13 mouse cellular contexts compared by ENCODE assay signal in genomic region chr13:43807272-43807675, GRCm38 (mm10). TPM values are rescaled to one million over a fixed set of nuclear protein-coding genes. Genes with fewer than 3 reads are reported as not detected.
DNase-seq lines count a peak whose midpoint lies in the region; ATAC-seq lines count a peak whose summit lies in the region.
"Had no signal": no experiment of that assay in that cellular context is flagged by ENCODE, and none has a peak within 500 bp of the region (broad histone marks: within the 10 kb centered on the region; RNA-seq: fewer than 3 reads in every experiment).

No protein-coding gene starts in this region.

- H3K27ac ChIP-seq in hindbrain, embryonic 11.5 days (ENCODE audit: low read depth, low read length): peak overlapping the region; percentile 37; the same call in 1 of the 2 replicates
- H3K27ac ChIP-seq in intestine, embryonic 15.5 days: no peak overlapping the region
- H3K27ac ChIP-seq: left cerebral cortex, adult 2 months had no signal

- no peaks in the 10 kb centered on the region for H3K9me3 ChIP-seq in hindbrain, embryonic 11.5 days (ENCODE audit: control insufficient read depth, low read length)
- H3K9me3 ChIP-seq in intestine, embryonic 15.5 days: no peaks in the 10 kb centered on the region

- no peak overlapping the region for H3K9ac ChIP-seq in hindbrain, embryonic 11.5 days (ENCODE audit: low read depth, low read length)
- no peak overlapping the region for H3K9ac ChIP-seq in intestine, embryonic 15.5 days

- H3K36me3 ChIP-seq in hindbrain, embryonic 11.5 days (ENCODE audit: control insufficient read depth, insufficient read depth, low read length): no peaks in the 10 kb centered on the region
- no peaks in the 10 kb centered on the region for H3K36me3 ChIP-seq in intestine, embryonic 15.5 days

- intact Hi-C loops in left cerebral cortex, postnatal 4 days (cut with DNase I): no loop called here

- no peak overlapping the region for H3K4me2 ChIP-seq in hindbrain, embryonic 11.5 days (replicated peaks; ENCODE audit: low read depth, low read length)
- no peak overlapping the region for H3K4me2 ChIP-seq in intestine, embryonic 15.5 days (replicated peaks)

- H3K4me1 ChIP-seq in hindbrain, embryonic 11.5 days (replicated peaks; ENCODE audit: control insufficient read depth, insufficient read depth, low read length): no peaks in the 10 kb centered on the region; the same call in 1 of the 2 replicates
- peaks cover 4% of the 10 kb centered on the region; the same call in 1 of the 2 replicates for H3K4me1 ChIP-seq in intestine, embryonic 15.5 days (replicated peaks)

- WGBS in hindbrain, embryonic 11.5 days: 42% methylated on average over 3 of the region's 3 CpGs
- 32% methylated on average over 3 of the region's 3 CpGs for WGBS in large intestine, adult 2 months
- 76% methylated on average over 3 of the region's 3 CpGs for WGBS in intestine, embryonic 15.5 days

- no peak overlapping the region for H3K4me3 ChIP-seq in hindbrain, embryonic 11.5 days (ENCODE audit: low read depth, low read length)
- H3K4me3 ChIP-seq in intestine, embryonic 15.5 days (replicated peaks): no peak overlapping the region
- H3K4me3 ChIP-seq: left cerebral cortex, adult 2 months had no signal

- DNase-seq in left cerebral cortex, postnatal 4 days: peak; percentile 42
- DNase-seq in left cerebral cortex, adult 9 months (ENCODE audit: low spot score in 2 of 2): no peak
- DNase-seq in hindbrain, embryonic 11.5 days (ENCODE audit: low spot score): peak; percentile 31
- DNase-seq in large intestine, adult 2 months (ENCODE audit: low read depth, low spot score): peak; percentile 27
- DNase-seq in lung, postnatal 36 days: peak; percentile 76
- DNase-seq in right cerebral cortex, adult 18-20 months: no peak
- DNase-seq: cerebellum, postnatal 14 days; heart, adult 18-20 months; heart, postnatal 14 days; kidney, adult 18-20 months had no signal

- no peaks in the 10 kb centered on the region for H3K27me3 ChIP-seq in hindbrain, embryonic 11.5 days (ENCODE audit: control insufficient read depth, insufficient read depth, low read length)
- no peaks in the 10 kb centered on the region for H3K27me3 ChIP-seq in intestine, embryonic 15.5 days (replicated peaks)

- ATAC-seq in hindbrain, embryonic 11.5 days (ENCODE audit: low FRiP score): no peak
- ATAC-seq in intestine, embryonic 15.5 days: no peak
- ATAC-seq: CD4-positive, CD25-positive, alpha-beta regulatory T cell, adult 4 months had no signal

RNA-seq across cellular contexts. Expression of gene Cd83, which starts 22.7 kb away (rescaled TPM):
- total RNA-seq in left cerebral cortex, postnatal 4 days (2021): 1 to 10 TPM; 6.7 to 7.6 TPM
- 10.1 and 11.5 TPM in 2 replicates for polyA plus RNA-seq in hindbrain, embryonic 11.5 days (2014; fragmentation: Nextera tagmentation; extraction: Ambion mirVana)
- polyA plus RNA-seq in large intestine, adult 2 months (2012; rRNA removed): 10.5 TPM in 2 replicates
- 9.1 and 10.3 TPM in 2 replicates for polyA plus RNA-seq in intestine, embryonic 15.5 days (2015; fragmentation: Nextera tagmentation; extraction: Ambion mirVana)

Comparison
In these comparisons a context has a peak if more than half of its experiments do, and no peak if none do; other contexts are left out.
1. DNase-seq: peak in left cerebral cortex, postnatal 4 days (single experiment), hindbrain, embryonic 11.5 days (single experiment), large intestine, adult 2 months (single experiment) and lung, postnatal 36 days (single experiment); none in left cerebral cortex, adult 9 months (0 of 2) and right cerebral cortex, adult 18-20 months (single experiment).